Mouse (Mus musculus): ENCODE measurements around the gene Shoc2. TPM values are rescaled to one million over a fixed set of nuclear protein-coding genes. Genes with fewer than 3 reads are reported as not detected.

Shoc2 gene
- total and polyA plus RNA-seq, 3 experiments = 14.1 to 27.1 (median 23.7) TPM

- no peak overlapping the region for H3K9ac ChIP-seq (ENCODE audit: insufficient read depth, low read depth)
These were observed 128.2 kb downstream of the Shoc2 start for GRCm38 (mm10) chr19:54072233-54072800.

GRCm38 (mm10) chr19:54076362-54077349 lies 132.6 kb downstream of the Shoc2 start:
- TF ChIP-seq UBTF (IDR thresholded peaks at IDR 0.05; ENCODE audit: low read depth, low read length) = no peak
- no peaks in the 10 kb centered on the region for H3K27me3 ChIP-seq (replicated peaks)
- peak overlapping the region; percentile 76 for H3K4me2 ChIP-seq (ENCODE audit: insufficient read depth, low read depth, poor library complexity, severe bottlenecking)
- H3K4me3 ChIP-seq (replicated peaks in 1 of 3; ENCODE audit: low read depth in 2 of 3, low read length in 2 of 3, poor library complexity in 1 of 3) = no peak overlapping the region
- H3K9me3 ChIP-seq (replicated peaks; ENCODE audit: low read length) = no peaks in the 10 kb centered on the region
- peaks cover 6 to 40% of the 10 kb centered on the region in 2 experiments; a peak in 3 of 4 replicates for H3K4me1 ChIP-seq (ENCODE audit: control insufficient read depth in 1 of 2, insufficient read depth in 2 of 2)
- no peaks in the 10 kb centered on the region for H3K79me2 ChIP-seq (replicated peaks; ENCODE audit: control insufficient read depth, extremely low read depth, insufficient read depth, poor library complexity, severe bottlenecking)
- no peak overlapping the region for H3K27ac ChIP-seq (ENCODE audit: insufficient read depth, low read depth)
- H3K9ac ChIP-seq (ENCODE audit: insufficient read depth, low read depth) = no peak overlapping the region
- H3K36me3 ChIP-seq (replicated peaks in 1 of 2; ENCODE audit: control insufficient read depth in 1 of 2, insufficient read depth in 1 of 2, low read length in 1 of 2) = no peaks in the 10 kb centered on the region
- in situ Hi-C loops (cut with MboI; ENCODE audit: low pct_ligation_motif_present, low pct_unique_long_range_greater_than_20kb, low sequenced_read_pairs) (no loop called here), dilution Hi-C loops (cut with MboI; ENCODE audit: extremely low pct_ligation_motif_present, extremely low pct_unique_long_range_greater_than_20kb, low sequenced_read_pairs) (no loop called here)
- DNase-seq (ENCODE audit: extremely low read depth) = no peak

More at GRCm38 (mm10) chr19:54072233-54072800, 128.2 kb downstream of the Shoc2 start:
- Histone ChIP-seq H3K4me1 (ENCODE audit: control insufficient read depth in 1 of 2, insufficient read depth in 2 of 2) (peaks cover 0 to 15% of the 10 kb centered on the region in 2 experiments; a peak in 2 of 4 replicates), H3K4me3 (replicated peaks in 1 of 3; ENCODE audit: low read depth in 2 of 3, low read length in 2 of 3, poor library complexity in 1 of 3) (no peak overlapping the region), H3K4me2 (ENCODE audit: insufficient read depth, low read depth, poor library complexity, severe bottlenecking) (no peak overlapping the region), H3K36me3 (replicated peaks in 1 of 2; ENCODE audit: control insufficient read depth in 1 of 2, insufficient read depth in 1 of 2, low read length in 1 of 2) (no peaks in the 10 kb centered on the region), H3K27me3 (replicated peaks) (no peaks in the 10 kb centered on the region), H3K9me3 (replicated peaks; ENCODE audit: low read length) (peaks cover 2% of the 10 kb centered on the region), H3K27ac (ENCODE audit: insufficient read depth, low read depth) (no peak overlapping the region), H3K79me2 (replicated peaks; ENCODE audit: control insufficient read depth, extremely low read depth, insufficient read depth, poor library complexity, severe bottlenecking) (no peaks in the 10 kb centered on the region)
- in situ Hi-C loops (cut with MboI; ENCODE audit: low pct_ligation_motif_present, low pct_unique_long_range_greater_than_20kb, low sequenced_read_pairs) = no loop called here
- TF ChIP-seq POLR2AphosphoS2 (IDR thresholded peaks at IDR 0.05; ENCODE audit: low read depth, low read length) = no peak
- no peak for TF ChIP-seq USF2 (conservative IDR thresholded peaks at IDR 0.05; ENCODE audit: low read depth, low read length)
- 0 out of 2 replicates have a peak, but pooled peaks have one; percentile 16 for TF ChIP-seq TCF12 (IDR thresholded peaks at IDR 0.05; ENCODE audit: low read depth, low read length)
- TF ChIP-seq EP300 (IDR thresholded peaks at IDR 0.05; ENCODE audit: low read length) = 0 out of 2 replicates have a peak, but pooled peaks have one; percentile 26
- TF ChIP-seq IRF4 (IDR thresholded peaks at IDR 0.05; ENCODE audit: low read depth, low read length) = 0 out of 2 replicates have a peak, but pooled peaks have one; percentile 13
- DNase-seq (ENCODE audit: extremely low read depth) = no peak
- dilution Hi-C loops (cut with MboI; ENCODE audit: extremely low pct_ligation_motif_present, extremely low pct_unique_long_range_greater_than_20kb, low sequenced_read_pairs) = no loop called here

- H3K27ac ChIP-seq (ENCODE audit: insufficient read depth, low read depth) = no peak overlapping the region
- no peak overlapping the region for H3K4me3 ChIP-seq (replicated peaks in 1 of 3; ENCODE audit: low read depth in 2 of 3, low read length in 2 of 3, poor library complexity in 1 of 3)
- peaks cover 6 to 31% of the 10 kb centered on the region in 2 experiments; a peak in 3 of 4 replicates for H3K4me1 ChIP-seq (ENCODE audit: control insufficient read depth in 1 of 2, insufficient read depth in 2 of 2)
- H3K4me2 ChIP-seq (ENCODE audit: insufficient read depth, low read depth, poor library complexity, severe bottlenecking) = no peak overlapping the region
- no peaks in the 10 kb centered on the region for H3K27me3 ChIP-seq (replicated peaks)
- in situ Hi-C loops (cut with MboI; ENCODE audit: low pct_ligation_motif_present, low pct_unique_long_range_greater_than_20kb, low sequenced_read_pairs) = no loop called here
- H3K9me3 ChIP-seq (replicated peaks; ENCODE audit: low read length) = no peaks in the 10 kb centered on the region
- H3K79me2 ChIP-seq (replicated peaks; ENCODE audit: control insufficient read depth, extremely low read depth, insufficient read depth, poor library complexity, severe bottlenecking) = no peaks in the 10 kb centered on the region
- TF ChIP-seq IRF4 (IDR thresholded peaks at IDR 0.05; ENCODE audit: low read depth, low read length) (no peak), MAX (IDR thresholded peaks at IDR 0.05; ENCODE audit: low read length) (no peak), CHD2 (IDR thresholded peaks at IDR 0.05; ENCODE audit: low read length) (no peak), CTCF (conservative IDR thresholded peaks at IDR 0.05 in 1 of 2, IDR thresholded peaks at IDR 0.05 in 1 of 2; ENCODE audit: low read depth in 2 of 2, low read length in 2 of 2) (no peak), RAD21 (IDR thresholded peaks at IDR 0.05; ENCODE audit: low read depth, low read length) (no peak), ETS1 (conservative IDR thresholded peaks at IDR 0.05; ENCODE audit: low read depth, low read length) (no peak), USF1 (IDR thresholded peaks at IDR 0.05; ENCODE audit: low read depth, low read length) (no peak), NELFE (IDR thresholded peaks at IDR 0.05; ENCODE audit: low read depth, low read length) (no peak)
- dilution Hi-C loops (cut with MboI; ENCODE audit: extremely low pct_ligation_motif_present, extremely low pct_unique_long_range_greater_than_20kb, low sequenced_read_pairs) = no loop called here
- no peaks in the 10 kb centered on the region for H3K36me3 ChIP-seq (replicated peaks in 1 of 2; ENCODE audit: control insufficient read depth in 1 of 2, insufficient read depth in 1 of 2, low read length in 1 of 2)
- no peak overlapping the region for H3K9ac ChIP-seq (ENCODE audit: insufficient read depth, low read depth)
- DNase-seq (ENCODE audit: extremely low read depth) = no peak
These were observed 137.2 kb downstream of the Shoc2 start for GRCm38 (mm10) chr19:54081303-54081702.

Data from CH12.LX (cell line).